Mouse (Mus musculus): Measurements from ENCODE around the gene Svop.

Svop gene

DNA sequence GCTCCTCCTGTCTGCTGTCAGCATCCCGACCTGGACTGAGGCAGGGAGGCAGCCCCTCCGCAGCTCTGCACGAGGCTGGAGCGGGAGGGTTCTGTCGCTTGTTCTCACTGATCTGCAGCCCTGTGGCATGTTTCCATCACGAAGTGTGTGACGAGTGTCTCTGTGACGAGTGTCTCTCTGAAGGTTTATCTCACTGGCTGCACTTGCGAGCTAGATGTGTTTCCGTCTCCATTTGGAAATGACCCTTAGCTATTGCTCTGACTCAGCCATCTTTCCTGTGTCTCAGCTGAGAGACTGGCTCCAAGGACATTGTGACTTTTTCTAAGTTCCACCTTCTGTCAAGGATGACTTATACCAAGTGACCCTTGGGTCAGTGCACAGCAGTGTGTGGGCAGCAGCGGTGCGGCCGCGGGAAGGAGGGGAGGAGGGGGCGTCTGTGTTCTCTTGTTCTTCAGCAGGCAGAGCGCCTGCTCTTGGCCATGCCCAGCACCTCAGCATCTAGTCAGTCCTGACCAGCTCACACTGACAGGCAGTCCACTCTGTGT is 15.1 kb upstream of the Svop start:
- no peak for DNase-seq (ENCODE audit: low read depth, low spot score)

DNA sequence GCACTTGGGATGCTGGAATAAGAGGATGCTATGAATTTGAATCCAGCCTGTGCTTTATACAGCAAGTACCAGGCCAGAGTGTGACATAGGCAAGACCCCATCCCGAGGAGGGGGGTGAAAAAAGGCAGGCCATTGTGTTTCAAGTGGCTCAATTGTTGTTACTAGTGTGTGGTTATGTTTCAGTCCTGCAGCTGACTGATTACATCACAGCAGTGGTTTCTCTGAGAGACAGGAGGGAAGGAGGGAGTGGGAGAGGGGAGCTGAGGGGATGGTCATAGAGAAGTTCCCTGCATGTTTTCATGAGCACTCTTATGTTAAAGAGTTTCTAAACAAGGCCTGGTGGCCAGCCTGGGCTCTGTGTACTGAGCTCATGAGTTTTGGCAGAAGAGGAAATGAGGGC is 11.4 kb upstream of the Svop start:
- no peak for DNase-seq (ENCODE audit: low read depth, low spot score)

GRCm38 (mm10) chr5:114101873-114102272 is 10.5 kb upstream of the Svop start:
- DNase-seq (ENCODE audit: low read depth, low spot score), result no peak

DNA sequence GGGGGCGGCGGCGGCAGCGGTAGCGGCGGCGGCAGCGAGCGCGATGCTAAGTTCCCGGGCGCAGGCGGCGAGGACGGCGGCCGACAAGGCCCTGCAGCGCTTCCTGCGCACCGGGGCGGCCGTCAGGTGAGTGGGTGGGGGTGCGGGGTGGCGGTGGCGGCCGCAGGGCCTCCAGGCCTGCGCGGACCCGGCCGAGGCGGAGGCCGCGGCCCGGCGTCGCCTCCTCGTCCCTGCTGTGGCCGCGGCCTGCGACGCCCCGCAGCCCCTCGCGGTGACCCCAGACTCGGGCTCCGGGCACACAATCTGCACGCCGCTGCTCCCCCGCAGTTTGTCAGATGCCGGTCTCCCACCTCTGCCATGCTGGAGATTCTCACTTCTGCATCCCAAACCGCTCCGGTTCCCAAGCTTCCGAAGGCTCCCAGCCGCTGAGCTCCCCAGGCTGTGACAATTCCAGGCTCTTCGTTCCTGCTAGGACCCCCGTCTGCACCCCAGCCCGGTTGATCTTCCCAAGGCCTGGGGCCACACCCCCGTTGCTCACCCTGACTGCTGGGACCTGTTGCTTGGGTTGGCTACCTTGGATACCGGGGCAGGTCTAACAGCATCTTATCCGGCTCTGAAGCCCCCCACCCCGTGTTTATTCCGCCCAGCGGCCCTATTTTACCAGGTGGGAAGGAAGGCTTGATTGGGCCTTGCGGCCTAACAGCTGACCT is 9.2 kb upstream of the Svop start:
- no peak for DNase-seq (ENCODE audit: low read depth, low spot score)

DNA sequence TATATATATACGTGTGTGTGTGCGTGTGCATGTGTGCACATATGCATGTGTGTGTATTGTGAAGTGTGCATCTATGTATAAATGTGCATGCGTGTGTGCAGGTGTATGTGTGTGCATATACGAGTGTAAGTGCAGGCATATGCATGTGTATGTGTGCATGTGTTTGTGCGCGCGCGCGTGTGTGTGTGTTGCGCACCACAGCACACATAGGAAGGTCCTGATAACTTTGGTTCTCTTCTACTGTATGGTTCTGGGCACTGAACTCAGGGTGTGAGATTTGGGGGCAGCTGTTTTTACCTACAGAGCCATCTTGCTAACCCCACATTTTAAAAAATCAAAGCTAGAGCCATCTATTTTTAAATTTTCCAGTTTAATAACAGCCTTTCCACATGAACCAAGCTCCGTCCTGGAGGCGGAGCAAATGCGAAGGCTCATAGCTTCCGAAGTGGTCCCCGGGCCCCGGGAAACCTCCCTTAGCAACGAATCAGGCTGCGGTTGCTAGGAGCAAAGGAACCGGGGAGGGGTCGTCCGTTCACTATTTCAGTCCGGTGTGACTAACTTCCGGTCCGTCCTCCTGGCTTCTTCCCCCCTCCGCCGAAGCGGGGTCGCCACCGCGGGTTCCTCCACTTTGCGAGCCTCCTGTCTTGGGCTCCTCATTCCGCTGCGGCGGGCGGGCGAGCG is 8.5 kb upstream of the Svop start:
- peak; percentile 86 for DNase-seq (ENCODE audit: low read depth, low spot score)

GRCm38 (mm10) chr5:114090421-114091013 is 853 bp downstream of the Svop start:
- no peak for DNase-seq (ENCODE audit: low read depth, low spot score)

DNA sequence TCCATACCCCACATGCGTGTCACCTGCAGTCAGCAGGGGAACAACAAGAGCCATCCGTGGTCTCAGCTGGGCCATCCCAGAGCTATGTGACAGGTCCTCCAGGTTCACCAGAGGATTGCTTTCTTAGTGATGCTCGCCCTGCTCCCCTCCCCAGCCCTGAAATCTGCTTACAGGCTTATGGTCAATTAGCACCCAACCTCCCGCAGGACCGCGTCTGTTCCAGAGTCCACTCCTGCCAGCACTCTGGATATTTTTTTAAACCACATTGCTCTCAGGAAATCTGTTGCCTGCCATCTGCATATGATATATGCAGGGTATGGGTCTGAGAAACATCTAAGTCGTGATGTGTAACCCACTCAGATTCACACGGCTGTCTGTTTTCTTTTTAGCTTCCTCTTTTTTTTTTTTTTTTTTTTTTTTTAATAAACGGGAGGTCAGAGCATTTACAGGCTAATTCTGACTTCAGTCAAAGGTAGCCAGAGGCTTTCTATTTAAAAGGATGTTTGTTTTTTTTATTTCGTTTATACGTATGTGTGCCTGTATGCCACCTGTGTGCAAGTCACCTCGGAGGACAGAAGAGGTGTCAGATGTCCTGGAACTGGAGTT is 3.4 kb downstream of the Svop start:
- peak; percentile 75 for DNase-seq (ENCODE audit: low read depth, low spot score)

DNA sequence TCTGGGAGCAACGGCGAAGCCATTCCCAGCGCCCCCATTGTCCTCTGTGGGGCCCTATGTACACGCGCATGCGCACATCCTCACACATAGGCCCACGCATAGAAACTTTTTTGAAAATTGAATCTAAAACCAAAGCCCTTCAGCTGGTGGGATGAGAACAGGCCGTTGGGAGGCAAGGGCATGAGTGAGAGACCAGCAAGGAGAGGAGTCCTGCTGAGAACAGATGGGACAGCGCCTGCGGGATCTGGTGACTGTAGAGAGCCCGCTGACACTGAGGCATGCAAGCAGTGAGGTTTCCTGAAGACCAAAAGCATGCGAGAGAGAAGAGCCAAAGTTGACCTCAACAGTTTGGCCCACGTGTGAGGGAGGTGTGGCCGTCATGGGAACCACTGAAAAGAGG is 5.9 kb downstream of the Svop start:
- DNase-seq (ENCODE audit: low read depth, low spot score), result no peak

DNA sequence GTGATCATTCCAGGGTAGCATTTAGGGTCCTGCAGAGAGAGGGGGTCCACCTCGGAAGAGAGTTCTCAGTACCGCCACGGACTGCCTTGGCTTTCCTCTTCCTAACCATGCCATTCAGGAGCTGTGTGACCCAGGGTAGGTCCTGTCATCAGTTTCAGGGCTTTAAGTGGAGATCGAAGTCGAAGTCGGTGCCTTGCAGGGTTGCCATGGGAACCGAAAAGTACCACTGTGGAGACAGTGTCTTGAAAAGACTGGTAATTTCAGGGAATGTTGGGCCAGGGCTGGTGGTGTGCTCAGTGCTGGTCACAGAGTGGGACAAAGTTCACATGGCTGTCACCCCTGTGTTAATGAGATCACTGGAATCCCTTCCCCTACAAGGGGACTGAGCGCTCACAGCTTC is 14.4 kb downstream of the Svop start:
- no peak for DNase-seq (ENCODE audit: low read depth, low spot score)

GRCm38 (mm10) chr5:114072262-114072661 is 19.1 kb downstream of the Svop start:
- DNase-seq (ENCODE audit: low read depth, low spot score), result no peak

DNA sequence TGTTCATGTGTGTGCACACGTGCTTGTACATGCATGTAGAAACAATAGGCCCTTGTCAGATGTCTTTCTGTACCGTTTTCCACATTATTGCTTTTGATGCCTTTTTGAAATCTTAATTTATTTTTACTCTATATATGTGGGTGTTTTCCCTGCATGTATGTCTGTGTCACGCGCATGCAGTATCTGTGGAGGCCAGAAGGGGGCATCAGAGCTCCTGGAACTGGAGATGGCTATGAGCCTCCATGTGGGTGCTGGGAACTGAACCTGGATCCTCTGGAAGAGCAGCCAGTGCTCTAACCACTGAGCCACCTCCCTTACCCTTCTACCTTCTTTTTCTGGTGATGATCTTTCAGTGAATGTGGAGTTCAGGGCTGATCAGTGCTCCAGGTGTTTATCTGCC is 20.5 kb downstream of the Svop start:
- no peak for DNase-seq (ENCODE audit: low read depth, low spot score)

GRCm38 (mm10) chr5:114067982-114068381 is 23.4 kb downstream of the Svop start:
- no peak for DNase-seq (ENCODE audit: low read depth, low spot score)

DNA sequence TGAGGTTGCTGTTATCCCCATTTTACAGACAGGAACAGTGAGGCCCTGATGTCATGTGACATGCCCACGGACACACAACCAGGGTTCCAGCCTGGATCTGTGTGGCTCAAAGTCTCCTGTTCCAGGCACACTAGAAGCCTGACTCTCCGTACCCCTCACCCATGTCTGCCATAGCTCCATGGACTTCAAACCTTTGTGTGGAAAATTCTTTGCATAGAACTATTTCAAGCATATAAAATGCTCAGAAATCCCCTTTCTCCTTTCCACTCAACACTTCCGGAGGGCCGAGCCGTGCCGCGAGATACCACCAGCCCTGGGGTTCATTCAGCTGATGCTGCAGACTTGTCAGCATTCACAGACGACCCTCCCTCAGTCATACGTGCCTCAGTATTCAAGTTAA is 23.8 kb downstream of the Svop start:
- DNase-seq (ENCODE audit: low read depth, low spot score), result no peak

- DNase-seq (ENCODE audit: low read depth, low spot score), result no peak
Observed at GRCm38 (mm10) chr5:114066601-114067000, 24.8 kb downstream of the Svop start.

DNA sequence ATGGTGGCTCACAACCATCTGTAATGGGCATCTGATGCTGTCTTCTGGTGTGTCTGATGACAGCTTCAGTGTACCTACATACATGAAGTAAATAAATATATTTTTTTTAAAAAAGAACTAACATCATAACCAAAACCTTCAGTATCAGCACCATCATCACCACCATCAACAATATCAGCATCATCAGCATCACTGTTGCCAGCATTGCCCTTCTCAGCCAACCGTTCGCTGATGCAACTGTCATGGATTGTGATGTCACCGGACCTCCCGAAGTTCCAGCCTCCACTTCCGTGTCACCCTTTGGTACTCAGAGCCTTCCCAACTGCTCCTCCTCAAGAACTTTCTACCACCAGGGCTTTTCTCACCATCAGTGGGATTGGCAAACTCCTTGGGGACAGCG is 26.2 kb downstream of the Svop start, which contains the start of gene Usp30:
Usp30 (plus strand) TSS at position 301 of the 400 bp plus-strand sequence.
- no peak for DNase-seq (ENCODE audit: low read depth, low spot score)

DNA sequence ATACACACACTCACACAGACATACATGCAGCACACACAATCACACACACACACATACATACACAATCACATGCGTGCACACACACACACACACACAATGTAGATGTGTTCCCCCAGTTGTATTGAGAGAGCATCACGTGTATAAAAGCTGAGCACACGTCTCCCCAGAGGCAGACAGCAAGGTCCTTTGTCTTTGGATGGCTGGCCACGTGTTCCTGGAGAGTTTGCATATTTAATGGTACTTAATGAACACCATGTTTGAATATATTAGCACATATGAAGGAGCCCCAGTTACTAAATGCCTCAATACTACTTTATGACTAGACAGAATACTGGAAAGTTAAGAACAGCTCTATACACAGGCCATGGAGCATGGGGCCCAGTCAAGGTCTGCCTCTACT is 27.4 kb downstream of the Svop start:
- DNase-seq (ENCODE audit: low read depth, low spot score), result no peak

GRCm38 (mm10) chr5:114061675-114062074 is 29.7 kb downstream of the Svop start:
- DNase-seq (ENCODE audit: low read depth, low spot score), result no peak

DNA sequence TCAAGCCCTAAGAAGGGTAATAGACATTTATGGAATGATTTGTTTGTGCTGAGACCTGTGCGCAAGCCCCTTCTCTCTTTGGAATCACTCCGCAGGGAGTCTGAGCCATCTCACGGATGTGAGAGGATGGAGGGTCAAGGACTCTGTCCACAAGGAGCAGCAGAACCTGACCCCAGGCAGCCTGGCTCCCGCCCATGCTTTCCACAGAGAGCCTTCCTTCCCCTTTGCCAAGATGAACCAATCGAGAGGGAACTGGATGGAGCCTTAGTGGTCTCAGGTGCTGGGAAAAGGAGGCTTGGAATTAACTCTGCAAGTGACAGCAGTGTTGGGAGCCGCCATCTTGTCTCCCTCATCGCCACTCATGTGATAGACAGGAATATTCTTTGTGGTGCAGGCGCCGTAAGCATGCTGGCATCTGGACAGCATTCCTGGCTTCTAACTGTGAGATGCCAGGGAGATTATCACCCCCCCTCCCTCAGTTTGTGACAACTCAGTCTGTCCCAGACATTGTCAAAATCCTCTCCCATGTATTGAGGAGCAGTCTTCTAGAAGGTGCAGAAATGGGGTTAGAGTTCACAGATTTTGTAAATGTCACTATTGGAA is 34.1 kb downstream of the Svop start:
- DNase-seq (ENCODE audit: low read depth, low spot score), result no peak

DNA sequence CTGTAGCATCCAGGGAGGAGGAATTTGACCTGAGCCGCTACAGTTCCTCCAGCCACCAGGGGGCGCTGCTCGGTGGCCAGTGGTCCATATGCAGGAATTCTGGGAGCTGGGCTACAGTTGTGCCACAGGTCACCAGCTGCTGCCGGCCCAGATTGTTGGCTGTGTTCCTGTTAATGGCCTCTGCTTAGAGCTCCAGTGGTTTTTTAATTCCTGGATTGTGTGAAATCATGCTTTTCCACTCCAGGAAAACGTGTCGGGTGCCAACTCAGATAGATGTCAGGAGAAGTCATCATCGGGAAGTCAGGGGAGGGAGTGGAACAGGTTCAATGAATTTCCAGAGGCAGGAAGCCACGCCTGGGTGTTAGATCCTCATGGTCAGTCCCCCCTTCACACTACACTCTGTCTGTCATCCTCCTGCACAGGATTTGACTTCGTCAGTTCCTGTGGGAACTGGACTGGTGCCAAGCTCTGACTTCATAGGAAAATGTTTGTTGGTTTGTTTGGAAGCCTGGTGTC is 39.1 kb downstream of the Svop start:
- DNase-seq (ENCODE audit: low read depth, low spot score), result peak; percentile 63

- DNase-seq (ENCODE audit: low read depth, low spot score), result no peak
Observed at GRCm38 (mm10) chr5:114048731-114049308, 42.5 kb downstream of the Svop start.

DNA sequence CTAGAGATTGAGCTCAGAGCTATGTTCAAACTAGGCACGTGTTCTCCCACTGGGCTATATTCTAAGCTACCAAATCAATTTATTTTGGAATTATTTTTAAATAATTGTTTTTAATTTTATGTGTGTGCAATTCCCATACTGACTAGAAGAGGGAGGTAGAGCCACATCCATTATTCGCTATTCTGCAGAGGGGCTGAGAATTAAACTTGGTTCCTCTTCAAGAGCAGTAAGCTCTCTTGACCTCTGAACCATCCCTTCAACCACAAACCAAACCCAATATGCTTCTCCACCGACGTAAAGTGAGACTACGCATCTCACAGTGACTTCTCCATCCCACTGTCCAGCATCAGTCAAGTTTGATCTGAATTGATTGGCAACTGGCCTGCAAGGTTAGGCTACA is 44.2 kb downstream of the Svop start:
- no peak for DNase-seq (ENCODE audit: low read depth, low spot score)

Measured in retina, adult 2 months (tissue).